Mouse (Mus musculus) cortical plate, adult 2 months (tissue): Measurements from ENCODE around the gene A3galt2. TPM values are rescaled to one million over a fixed set of nuclear protein-coding genes. Genes with fewer than 3 reads are reported as not detected.

ENCODE experiments used
- H3K27ac ChIP-seq: fragments of 200-500 bp; 2 replicates; pipeline ENCODE4 v1.5.1; 2012; ENCODE audit warnings: low read length, control low read depth, inconsistent platforms; ENCODE audit not compliant: insufficient read depth
- H3K4me1 ChIP-seq: fragments of 200-500 bp; 2 replicates; pipeline ENCODE4 v1.6.1; 2011; ENCODE audit warnings: low read length; ENCODE audit not compliant: control insufficient read depth, insufficient read depth
- H3K4me3 ChIP-seq: fragments of 200-500 bp; 2 replicates; pipeline ENCODE4 v1.5.1; 2011; ENCODE audit warnings: mild to moderate bottlenecking, low read length, control low read depth; ENCODE audit not compliant: insufficient read depth
- CTCF ChIP-seq: fragments of 200-500 bp; IDR thresholded peaks from 2 replicates; pipeline ENCODE4 v1.5.1; 2011; ENCODE audit warnings: mild to moderate bottlenecking, control low read depth, low read length; ENCODE audit not compliant: insufficient read depth; ENCODE audit errors: extremely low read depth
- POLR2A ChIP-seq: fragments of 200-500 bp; IDR thresholded peaks from 2 replicates; pipeline ENCODE4 v1.6.1; 2011; ENCODE audit warnings: mild to moderate bottlenecking, low read length, control low read depth; ENCODE audit not compliant: insufficient read depth; ENCODE audit errors: extremely low read depth
- polyA plus RNA-seq: library from polyadenylated mRNA; depleted of rRNA; stranded (reverse); fragments of >200 nt; gene quantifications from 2 replicates; pipeline ENCODE4 v1.2.3, GENCODE M21; 2012

Gene A3galt2
- polyA plus RNA-seq, 1 experiment: 0.35 TPM

DNA sequence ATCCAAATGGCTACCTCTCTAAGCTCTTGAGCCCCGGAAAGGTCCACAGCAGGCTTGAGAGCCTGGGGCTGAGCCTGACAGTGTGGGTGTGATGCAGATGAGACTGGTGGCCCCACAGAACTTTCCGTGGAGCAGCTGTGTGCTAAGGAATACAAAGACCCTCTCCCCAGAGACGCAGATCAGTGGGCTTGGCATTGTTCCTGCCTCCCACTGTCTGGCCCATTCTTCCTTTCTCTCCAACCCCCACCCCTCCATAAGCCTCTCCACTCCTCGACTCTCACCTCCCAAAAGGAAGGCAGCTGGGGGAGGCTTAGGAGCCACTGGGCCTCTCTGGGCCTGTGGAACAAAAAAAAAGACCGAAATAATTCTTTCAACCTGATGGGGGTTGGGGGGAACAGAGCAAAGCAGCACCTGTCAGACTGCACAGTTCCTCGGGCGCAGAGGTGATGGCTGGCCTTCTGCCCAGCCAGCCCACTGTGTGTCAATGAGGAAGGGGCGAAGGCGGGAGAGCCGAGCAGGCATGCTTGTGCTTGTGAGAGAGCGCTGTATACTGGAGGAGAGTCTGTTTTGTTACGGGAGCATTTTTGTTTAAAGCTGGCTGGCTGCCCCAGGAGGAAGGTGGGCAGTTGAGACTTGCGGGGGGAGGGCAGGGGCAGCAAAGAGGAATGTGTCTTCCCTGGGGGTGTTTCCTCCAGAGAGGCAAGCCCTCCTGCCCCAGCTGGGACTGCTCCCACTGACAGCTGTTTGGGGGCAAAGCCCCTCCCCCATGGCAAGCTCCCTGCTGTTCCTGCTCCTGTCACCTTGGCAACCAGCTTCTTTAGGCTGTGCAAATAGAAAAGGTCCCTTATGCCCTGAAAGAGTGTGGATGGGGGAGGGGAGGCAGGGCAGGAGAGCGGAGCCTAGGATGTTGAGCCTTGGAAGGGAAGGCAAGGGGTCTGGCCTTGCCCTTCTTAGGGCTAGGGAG, 39.6 kb upstream of the A3galt2 start:
- H3K4me3 ChIP-seq: no peak overlapping the region
- TF ChIP-seq POLR2A: no peak
- no peak for TF ChIP-seq CTCF
- no peak overlapping the region for H3K27ac ChIP-seq
- H3K4me1 ChIP-seq: peaks cover 8% of the 10 kb centered on the region

DNA sequence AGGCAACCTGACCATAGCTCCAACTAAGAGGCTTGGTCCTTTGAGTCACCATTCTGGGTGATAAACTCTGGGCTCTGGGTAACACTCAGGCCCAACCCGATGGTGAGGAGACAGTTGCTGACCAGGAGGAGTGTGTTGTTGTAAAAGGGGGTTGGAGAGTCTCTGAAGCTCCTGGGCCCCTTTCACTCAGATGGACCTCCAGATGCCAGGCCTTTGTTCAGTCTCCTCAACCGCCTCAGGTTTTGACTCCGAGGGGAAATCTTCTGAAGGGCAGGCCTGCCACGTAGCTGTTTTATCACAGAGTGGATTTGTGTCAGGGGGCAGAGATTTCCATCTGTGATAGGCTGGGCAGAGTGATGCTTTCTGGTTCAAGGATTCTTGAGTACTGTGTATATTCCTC, 38.9 kb upstream of the A3galt2 start:
- TF ChIP-seq POLR2A (no peak), CTCF (no peak)
- Histone ChIP-seq H3K4me1 (peaks cover 8% of the 10 kb centered on the region), H3K27ac (no peak overlapping the region), H3K4me3 (no peak overlapping the region)

DNA sequence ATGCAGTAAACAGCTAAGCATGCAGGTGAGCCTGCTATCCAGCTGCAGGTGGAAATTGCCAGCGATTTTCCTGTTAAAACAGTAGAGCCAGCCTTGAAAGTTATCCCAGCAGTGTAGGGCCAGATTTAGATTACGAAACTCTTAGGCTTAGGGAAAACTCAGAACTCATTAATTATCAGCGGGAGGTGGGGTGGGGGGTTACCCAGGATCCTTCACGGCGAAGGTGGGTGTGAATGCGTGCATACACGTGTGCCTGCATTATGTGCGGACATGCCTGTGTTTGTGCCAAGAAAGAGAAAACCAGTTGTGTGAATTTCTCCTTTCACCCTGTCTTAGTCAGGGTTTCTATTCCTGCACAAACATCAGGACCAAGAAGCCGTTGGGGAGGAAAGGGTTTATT, 38.4 kb upstream of the A3galt2 start:
- H3K27ac ChIP-seq: no peak overlapping the region
- peaks cover 8% of the 10 kb centered on the region for H3K4me1 ChIP-seq

DNA sequence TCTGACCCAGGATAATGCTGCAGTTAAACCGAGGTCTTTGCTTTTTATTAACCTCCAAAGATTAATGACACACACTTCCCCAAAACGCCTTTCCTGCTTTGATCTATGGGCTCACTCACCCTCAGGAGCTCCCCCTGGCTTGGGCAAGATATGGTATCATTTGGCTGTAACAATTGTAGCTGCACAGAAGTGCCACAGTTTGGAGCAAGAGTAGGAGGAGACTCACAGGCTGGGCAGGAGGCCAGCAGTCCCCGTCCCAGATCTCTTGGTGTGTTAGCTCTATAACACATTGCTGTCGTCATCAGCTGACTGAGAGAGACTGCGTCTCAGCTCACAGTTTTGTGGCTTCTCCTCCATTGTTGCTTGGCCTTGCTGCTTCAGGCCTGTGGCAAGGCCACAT, 35.1 kb upstream of the A3galt2 start:
- TF ChIP-seq POLR2A: no peak
- Histone ChIP-seq H3K27ac (no peak overlapping the region), H3K4me1 (peaks cover 8% of the 10 kb centered on the region)

More for the DNA sequence above, 38.4 kb upstream of the A3galt2 start:
- no peak overlapping the region for H3K4me3 ChIP-seq
- no peak for TF ChIP-seq POLR2A
- TF ChIP-seq CTCF: no peak

DNA sequence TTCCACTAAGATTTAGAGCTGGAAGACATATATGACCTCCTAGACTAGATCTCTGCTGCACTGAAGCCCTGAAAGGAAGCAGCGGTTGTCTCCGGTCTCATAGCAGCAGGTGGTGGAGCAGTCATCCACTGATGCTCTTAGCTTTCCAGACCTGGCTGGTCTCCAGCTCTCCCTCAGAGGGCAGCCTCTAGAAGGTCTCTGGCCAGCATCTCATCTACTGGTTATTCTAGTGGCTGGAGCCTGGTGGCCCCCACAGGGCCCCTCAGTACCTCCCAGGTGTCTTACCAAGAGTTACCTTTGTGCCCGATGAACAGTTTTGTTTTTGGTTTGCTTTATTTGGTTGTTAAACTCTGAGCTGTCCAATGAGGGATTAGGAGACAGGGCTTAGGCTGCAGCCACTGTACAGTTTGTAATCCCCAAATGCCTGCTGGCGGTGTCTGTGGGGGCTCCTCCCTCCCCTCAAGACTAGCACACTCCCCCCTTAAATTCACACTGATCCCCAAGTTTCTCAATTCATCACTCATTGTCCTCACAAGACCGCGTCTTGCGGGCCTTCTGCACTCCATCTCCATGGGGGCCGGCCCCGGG, 34.0 kb upstream of the A3galt2 start:
- TF ChIP-seq POLR2A: no peak
- no peak for TF ChIP-seq CTCF
- Histone ChIP-seq H3K27ac (no peak overlapping the region), H3K4me1 (peaks cover 2% of the 10 kb centered on the region; the same call in 1 of the 2 replicates), H3K4me3 (no peak overlapping the region)

More for the DNA sequence above, 35.1 kb upstream of the A3galt2 start:
- H3K4me3 ChIP-seq: no peak overlapping the region

DNA sequence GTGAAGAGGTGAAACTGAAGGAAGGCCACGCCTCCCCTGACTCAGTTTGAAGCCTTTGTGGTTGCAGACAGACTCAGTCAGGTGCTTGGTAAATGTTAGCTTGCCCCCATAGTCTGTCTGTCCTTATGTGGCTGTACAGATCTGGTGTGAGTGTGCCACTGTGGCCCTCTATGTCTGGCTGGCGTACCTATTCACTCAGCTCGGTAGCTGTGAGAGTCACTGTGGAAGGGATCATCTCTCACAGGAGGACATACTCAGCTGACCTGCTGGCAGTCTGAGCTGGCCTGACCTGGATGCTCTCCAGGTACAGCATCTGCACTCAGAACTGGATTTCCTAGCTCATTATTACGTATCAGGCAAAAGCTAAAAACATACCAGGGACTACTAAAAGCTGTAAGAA, 33.4 kb upstream of the A3galt2 start:
- no peak overlapping the region for H3K27ac ChIP-seq
- peaks cover under 1% of the 10 kb centered on the region; the same call in 1 of the 2 replicates for H3K4me1 ChIP-seq
- TF ChIP-seq CTCF (no peak), POLR2A (no peak)
- no peak overlapping the region for H3K4me3 ChIP-seq

DNA sequence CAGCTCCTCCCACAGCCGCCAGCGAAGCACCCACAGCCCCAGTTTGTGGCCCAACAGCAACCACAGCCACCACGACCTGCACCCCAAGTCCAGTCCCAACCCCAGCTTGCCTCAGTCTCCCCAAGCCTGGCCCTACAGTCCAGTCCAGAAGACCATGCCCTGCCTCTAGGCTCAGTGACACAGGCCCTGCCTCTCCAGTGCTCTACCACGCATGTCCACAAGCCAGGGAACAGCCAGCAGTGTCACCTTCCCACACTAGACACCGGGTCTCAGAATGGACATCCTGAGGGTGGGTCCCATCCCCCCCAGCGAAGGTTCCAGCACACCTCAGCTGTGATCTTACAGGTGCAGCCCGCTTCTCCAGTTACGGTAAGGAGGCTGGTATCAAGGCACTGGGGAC, 32.2 kb upstream of the A3galt2 start:
- H3K4me3 ChIP-seq: no peak overlapping the region
- peaks cover 3% of the 10 kb centered on the region; the same call in 1 of the 2 replicates for H3K4me1 ChIP-seq
- H3K27ac ChIP-seq: no peak overlapping the region
- TF ChIP-seq POLR2A (no peak), CTCF (no peak)

DNA sequence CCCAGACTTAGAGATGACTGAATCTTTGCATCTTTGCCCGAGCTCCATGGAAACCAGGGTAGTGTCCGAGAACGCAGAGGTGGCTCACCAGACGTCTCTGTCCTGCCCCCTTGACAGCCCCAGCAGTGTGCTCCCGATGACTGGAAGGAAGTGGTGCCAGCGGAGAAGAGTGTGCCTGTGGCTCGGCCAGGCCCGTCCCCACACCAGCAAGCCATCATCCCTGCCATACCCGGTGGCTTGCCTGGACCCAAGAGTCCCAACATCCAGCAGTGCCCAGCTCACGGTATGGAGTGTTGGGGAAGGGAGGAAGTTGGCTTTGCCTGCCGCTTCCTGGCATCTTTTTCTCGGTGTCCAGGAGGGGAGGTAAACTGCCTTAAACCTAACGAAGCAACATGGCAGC, 31.7 kb upstream of the A3galt2 start:
- H3K27ac ChIP-seq: no peak overlapping the region
- peaks cover 3% of the 10 kb centered on the region; the same call in 1 of the 2 replicates for H3K4me1 ChIP-seq
- TF ChIP-seq POLR2A: no peak
- TF ChIP-seq CTCF: no peak
- no peak overlapping the region for H3K4me3 ChIP-seq

DNA sequence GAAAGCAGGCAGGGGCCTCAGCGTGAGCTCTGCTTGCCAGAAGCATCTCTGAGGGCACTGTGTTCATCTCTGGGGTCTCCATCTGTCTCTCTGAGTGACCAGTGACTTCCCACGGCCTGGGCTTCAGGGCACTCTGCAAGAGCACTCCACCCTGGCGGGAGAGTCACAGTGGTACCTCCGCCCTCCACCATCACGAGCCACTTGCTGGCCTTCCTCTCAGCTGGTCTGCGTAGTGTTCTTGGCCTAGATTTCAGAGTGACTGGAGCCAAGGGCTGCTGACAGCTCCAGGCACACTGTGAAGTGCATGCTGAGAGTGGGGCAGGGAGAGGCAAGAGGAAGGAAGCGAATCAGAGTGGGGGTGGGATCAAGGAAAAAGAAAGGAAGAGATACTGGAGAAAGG, 31.1 kb upstream of the A3galt2 start:
- Histone ChIP-seq H3K4me3 (no peak overlapping the region), H3K27ac (no peak overlapping the region), H3K4me1 (peaks cover 3% of the 10 kb centered on the region; the same call in 1 of the 2 replicates)
- no peak for TF ChIP-seq POLR2A
- TF ChIP-seq CTCF: no peak
